Mouse (Mus musculus) G1E (cell line): ENCODE data around the gene Neb.

Experiments
- CTCF ChIP-seq: IDR thresholded peaks from 2 replicates; pipeline ENCODE4 v1.5.1; 2012; ENCODE audit warnings: low read depth, low read length, inconsistent platforms, mixed read lengths
- GATA1 ChIP-seq: IDR thresholded peaks from 2 replicates; pipeline ENCODE4 v1.6.1; 2012; ENCODE audit warnings: borderline replicate concordance, low read length, inconsistent platforms, mixed read lengths
- POLR2AphosphoS5 ChIP-seq: IDR thresholded peaks from 2 replicates; pipeline ENCODE4 v1.6.1; 2012; ENCODE audit warnings: low read depth, low read length, inconsistent platforms; ENCODE audit not compliant: insufficient replicate concordance
- TAL1 ChIP-seq: conservative IDR thresholded peaks from 2 replicates; pipeline ENCODE4 v1.6.1; 2012; ENCODE audit warnings: low read depth, low read length, inconsistent platforms, mixed read lengths

DNA sequence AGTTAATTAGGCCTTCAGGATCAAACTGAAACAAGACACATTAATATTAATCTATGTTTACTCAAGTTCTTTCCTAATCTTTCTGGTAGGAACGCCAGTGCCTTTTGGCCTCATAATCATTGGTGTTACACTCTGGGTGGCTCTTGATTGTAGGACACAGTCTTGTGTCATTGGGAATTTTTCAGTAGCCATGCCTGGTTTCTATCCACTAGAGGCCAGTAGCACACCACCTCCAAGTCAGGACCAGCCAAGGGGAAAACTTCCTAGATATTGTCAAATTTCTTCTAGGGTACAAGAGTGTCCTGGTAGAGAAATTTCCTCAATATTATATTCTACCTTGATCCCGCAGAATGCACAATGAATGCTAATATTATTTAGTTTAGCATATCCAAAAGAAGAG lies 116.1 kb downstream of the Neb start:
- no peak for TF ChIP-seq GATA1
- TF ChIP-seq CTCF, result no peak
- TF ChIP-seq TAL1, result no peak
- no peak for TF ChIP-seq POLR2AphosphoS5
